Mouse (Mus musculus): ENCODE measurements around the gene Prelp. TPM values are rescaled to one million over a fixed set of nuclear protein-coding genes. Genes with fewer than 3 reads are reported as not detected.

The Prelp gene
- total RNA-seq, 2 experiments from 2014 or later = 11.8 to 12.8 TPM

DNA sequence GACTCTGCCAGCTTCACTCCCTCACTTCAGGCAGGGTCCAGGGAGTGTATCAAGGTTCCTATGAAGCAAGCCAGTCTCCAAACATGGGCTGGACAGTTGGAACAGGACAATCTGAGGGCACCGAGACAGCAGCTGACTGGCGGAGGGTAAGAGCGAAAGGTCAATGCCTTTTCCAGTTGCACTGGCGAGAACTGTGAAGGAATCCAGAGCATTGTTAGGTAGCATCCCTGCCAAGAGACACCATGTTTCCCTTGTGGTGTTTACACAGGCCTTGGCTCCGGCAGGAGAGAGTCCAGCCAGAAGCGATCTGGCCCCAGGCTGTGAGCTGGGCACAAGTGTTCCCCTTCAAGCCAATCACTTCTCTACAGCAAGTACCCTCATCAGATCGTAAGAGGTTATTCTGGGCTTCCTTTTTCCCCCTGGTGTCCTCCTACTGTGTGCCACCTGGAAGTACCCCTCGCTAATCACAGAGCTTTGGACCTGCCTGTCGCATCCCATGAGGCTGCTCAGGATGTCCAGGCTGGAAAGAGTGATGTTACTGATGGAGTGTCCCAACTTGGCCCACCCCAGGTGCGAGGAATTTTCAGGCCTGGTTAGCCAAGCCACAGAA lies 13.2 kb upstream of the Prelp start:
- DNase-seq = no peak

DNA sequence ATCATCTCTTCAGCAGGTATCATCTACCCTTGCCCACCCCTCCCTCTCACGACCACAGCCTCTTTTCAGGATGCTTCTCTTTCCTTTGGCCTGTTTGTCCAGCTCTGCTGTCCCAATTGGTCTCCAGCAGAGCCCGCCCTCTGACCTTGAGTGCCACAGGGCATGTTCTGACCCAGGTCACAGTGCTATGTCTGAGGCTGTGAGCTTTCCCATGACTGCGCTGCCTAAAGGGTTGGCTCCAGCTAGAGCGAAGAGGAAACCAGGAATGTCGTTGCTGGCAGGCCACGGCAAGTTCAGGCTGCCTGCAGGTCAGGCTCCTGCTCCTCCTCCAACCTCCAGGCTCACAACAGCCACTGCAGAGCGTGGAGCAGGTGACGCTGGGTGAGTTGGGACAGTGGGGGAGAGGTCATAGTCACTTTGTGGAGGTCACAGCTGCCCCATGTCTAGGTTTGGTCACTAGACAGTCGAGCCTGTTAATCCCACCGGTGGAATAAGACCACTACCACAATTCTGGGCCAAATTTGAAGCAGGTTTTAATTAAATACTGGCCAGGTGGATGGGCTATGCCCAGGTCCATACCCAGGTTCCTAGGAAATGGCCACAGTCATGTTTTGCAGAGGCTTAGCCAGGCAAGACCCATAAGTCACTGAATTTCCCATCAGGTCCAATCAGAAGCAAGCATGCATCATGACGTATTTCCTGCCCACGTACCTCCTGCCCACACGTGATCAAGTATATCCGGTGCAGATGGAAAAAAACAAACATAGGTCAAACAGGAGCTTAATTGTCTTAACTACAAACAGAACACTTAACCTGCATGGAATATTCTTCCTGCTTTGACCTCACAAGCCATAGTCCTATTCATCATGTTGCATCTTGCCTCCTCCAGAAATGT lies 12.3 kb upstream of the Prelp start:
- DNase-seq = no peak

DNA sequence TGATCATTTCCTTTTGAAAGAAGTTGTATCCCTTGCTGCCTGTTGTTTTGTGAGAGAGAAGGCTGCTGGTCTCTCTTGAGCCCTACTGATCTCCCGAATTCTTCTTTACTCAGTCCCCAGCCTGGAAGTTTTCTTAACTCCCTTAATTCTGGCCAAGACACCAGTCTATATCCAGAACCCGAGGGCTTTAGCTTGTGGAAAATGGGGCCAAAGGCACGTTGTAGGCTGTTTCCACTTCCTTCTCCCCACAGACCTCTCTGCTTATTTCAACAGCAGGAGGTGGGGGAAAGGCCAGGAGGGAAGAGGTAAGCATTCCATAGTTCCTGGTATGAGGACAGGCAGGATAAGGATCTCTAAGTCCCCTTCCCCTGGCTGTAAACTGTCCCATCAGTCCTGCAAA lies 8.8 kb upstream of the Prelp start:
- no peak for DNase-seq

- no peak for DNase-seq
Measured at GRCm38 (mm10) chr1:133925223-133925622, 4.0 kb upstream of the Prelp start.

DNA sequence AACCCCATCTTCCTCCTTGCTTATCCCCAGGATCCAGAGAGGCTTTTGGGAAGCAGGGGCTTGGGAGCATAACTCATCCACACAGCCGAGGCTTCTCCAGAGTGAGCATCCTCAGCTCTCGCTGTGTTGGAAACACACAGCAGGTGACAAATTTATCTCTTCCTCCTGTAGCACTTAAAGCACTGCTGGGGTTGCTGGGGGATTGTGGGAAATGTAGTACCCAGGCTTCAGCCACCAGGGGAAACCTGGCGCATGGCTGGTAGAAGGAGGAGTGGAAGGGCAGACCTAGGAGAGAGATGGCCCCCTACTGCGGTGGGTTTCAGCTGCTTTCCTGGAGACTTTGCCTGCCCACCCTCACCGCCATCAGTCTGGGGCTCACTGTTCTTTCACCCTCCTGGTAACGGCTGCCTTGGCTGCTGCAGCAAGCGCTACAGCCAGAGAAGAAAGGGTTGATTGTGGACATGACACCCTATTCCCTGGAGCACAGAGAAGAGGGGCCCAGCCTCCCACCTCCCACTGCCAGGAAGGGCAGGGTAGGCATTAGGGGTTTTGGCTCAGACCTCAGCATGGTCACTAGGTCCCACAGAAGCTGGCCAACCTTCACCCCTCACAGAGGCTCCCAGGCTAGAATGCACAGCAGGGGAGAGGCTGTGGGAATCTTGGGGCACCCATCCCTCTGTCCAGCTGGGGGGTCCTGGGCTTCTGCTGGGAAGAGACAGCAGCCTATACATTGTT lies 3.1 kb upstream of the Prelp start:
- DNase-seq = peak; percentile 37 to 42

DNA sequence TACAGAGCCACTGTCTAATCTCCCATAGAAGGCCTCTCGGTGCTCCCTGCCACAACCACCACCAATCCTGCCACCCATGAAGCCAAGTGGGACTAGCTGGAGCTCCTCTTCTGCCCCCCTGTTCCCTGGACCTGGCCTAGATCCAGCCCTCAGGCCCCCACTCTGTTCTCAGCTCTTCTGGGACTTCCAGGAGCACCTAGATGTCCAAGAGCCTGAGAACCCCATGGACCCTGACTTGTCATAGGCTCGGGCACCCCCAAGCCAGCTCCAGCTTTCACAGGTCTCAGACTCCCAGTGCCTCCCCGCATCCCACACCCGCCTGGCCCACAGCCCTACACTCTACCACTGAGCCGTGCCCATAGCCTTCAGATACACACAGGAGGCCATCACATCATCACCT lies 1.9 kb upstream of the Prelp start:
- no peak for DNase-seq

DNA sequence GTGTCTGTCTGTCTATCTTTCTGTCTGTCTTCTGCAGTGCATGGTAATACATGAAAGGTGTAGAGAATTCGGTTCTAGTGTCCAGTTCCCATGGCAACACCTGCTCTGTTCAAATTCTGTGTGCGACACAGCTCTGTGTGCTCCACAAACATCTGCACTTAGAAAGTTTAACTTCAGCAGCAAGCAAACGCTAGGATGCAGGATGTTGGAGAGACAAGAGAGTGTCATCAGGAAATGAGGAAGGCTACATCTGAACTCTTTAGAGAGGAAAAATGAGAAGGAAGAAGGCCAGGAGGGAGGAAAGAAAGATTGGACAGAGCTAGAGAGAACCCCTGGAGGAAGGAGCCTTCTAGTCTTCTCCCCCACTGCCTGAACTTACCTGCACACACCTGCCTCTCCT lies 338 bp downstream of the Prelp start:
- no peak for DNase-seq

DNA sequence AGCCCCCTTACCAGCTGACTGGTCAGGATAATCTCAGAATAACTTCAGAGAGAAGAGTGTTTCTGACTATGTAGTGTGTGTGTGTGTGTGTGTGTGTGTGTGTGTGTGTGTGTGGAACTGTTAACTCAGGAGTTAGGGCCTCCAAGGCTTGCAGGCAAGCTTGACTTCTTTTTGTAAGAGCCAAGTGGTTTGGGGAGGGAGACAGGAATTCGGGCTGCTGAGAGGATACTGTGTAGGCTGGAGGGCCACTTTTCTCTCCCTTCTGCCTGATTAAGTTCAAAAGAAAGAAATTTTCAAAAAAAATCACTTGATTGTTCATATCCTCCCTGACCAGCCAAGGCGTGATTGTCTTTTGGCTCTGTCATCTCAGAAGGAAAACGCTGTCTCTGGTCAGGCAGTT lies 813 bp downstream of the Prelp start:
- no peak for DNase-seq

DNA sequence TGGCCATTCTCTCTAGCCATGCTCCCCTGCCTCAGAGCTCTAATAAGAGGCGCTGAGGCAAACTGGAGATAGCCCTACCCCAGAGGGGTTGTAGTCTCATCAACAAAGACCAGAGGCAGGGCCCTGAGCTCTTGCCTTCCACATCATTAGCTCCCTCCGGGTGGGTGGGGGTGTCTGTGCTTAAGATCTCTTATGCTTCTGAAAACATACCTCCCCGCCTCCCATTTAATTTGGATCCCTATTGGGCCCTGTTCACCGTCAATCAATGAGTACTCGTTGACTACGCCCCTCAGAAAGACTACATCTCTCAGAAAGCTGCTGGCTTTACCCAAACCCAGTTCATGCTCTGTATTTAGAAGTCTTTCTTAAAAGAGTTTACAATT lies 3.1 kb downstream of the Prelp start:
- no peak for DNase-seq

DNA sequence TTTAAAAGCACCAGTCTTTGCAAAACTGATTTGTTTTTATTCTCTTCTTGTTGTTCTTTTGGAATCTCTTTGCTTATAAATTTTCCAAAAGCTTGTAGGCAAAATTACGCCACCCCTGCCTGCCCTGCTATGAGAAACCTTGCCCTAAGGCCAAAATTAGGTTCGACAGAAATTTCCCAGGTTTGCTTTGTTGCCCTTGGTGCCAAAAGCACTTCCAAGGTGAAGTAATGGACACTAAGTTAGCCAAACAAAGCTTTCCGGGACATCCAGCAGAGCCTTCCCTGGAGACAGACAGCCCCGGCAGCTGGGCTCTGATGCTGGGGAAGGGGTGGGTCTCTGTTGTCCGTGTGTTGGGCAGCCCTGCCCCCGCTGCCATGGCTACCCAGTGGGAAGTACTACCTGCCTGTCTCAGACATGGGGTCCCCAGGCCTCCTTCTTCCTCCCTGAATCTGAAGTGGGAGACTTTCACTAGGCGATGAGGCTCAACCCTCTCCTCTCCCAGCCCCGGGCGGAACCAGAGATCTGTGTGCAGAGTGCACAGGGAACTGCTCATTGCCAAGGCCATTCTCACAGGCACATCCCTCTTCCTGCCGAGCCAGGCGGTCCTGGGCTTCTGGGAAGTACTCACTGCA lies 3.6 kb downstream of the Prelp start:
- no peak for DNase-seq

DNA sequence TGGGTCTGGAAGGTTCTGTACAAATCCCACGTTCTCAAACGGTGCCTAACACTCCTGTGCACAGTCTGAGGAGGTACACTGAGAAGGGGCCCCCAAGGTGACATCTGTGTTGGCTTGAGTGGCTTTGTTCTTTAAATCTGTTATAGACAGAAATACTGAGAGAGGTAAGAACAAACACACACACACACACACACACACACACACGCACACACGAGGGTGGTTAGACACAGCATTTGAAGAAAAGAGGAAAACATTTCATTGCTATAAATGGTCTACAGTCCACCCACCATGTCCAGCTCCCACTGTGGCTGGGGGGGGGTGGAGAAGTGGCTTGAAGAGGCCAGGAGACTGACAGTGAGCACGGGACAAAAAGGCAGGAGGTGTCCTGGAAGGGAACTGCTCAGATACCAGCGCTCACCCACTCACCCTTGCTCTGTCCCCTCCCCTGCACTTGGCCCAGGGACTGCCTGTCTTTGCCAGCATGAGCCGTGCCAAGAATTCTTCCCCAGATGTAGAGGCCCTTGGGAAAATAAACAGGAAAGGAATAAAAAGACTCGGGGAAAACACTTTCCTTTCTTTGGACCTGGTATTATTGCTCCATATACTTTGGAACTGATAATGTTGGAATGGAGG lies 5.4 kb downstream of the Prelp start:
- peak; percentile 49 to 56 for DNase-seq

- no peak for DNase-seq
Measured at GRCm38 (mm10) chr1:133915115-133915514, 6.1 kb downstream of the Prelp start.

DNA sequence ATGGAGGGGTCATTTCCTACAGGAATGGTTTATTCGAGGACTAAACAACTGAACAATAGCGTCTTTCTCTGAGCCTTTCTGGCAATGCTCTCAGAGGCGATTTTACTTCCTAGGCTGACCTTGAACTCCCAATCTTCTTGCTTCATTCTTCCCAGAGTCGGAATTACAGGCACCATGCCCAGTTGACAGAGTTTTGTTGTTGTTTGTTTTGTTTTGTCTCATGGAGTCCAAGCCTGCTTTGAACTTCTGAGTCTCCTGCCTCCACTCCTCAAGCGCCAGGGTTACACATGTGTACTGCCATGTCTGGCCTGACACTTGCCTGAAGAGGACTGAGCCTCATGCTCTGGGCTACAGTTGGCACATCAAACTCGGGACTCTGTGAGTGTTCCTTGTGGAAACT lies 8.2 kb downstream of the Prelp start:
- DNase-seq = no peak

GRCm38 (mm10) chr1:133911456-133911855 lies 9.8 kb downstream of the Prelp start:
- peak; percentile 47 to 68 for DNase-seq

GRCm38 (mm10) chr1:133911008-133911407 lies 10.2 kb downstream of the Prelp start:
- DNase-seq = no peak

- no peak for DNase-seq
Measured at GRCm38 (mm10) chr1:133910108-133910507, 11.1 kb downstream of the Prelp start.

DNA sequence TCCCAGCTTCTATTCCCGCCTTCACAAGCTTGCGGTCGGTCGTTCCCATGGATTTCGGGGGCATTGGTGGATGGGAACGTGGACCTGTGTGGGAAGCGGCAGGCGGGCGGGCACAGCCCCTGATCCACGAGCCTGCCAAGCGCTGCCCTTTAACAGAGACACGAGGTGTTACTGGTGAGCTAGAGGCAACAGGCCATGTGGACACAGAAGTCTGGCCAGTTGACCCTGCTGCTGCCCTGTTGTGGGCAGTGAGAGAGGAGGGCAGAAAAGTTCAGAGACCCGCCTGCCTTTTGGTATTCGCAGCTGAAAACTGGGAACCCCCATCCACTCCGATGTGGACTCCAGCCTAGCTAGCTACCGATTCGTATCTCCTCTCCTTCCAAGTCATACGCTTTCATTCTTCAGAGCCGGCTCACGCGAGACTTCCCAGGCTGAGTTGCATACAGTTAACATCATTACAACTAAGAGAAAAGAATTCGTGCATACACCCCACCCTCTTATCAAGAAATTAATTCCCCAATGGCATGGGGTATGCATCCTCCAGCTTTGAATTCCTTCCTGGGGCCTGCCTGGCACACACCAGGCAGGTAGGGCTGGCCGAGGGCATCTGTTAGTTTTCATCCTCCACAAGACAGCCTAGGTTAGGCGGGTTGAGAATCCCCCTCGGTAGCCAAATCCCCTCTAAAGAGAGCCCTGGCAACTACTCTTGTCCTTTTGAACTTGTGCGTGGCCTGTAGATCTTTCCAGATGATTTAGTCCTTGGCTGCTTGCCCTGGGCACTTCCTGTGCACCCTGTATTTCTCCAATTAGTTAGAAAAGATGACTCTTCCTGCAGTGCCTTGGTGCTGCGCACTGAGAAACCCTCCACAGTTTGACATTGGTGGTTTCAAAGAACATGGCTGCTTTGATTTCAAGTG lies 12.3 kb downstream of the Prelp start:
- peak; percentile 27 to 40 for DNase-seq

- DNase-seq = peak; percentile 75 to 77
Measured at GRCm38 (mm10) chr1:133907949-133908658, 13.1 kb downstream of the Prelp start, which contains the start of gene Optc. Gene Optc, minus strand, starts transcription at chr1:133907999.

DNA sequence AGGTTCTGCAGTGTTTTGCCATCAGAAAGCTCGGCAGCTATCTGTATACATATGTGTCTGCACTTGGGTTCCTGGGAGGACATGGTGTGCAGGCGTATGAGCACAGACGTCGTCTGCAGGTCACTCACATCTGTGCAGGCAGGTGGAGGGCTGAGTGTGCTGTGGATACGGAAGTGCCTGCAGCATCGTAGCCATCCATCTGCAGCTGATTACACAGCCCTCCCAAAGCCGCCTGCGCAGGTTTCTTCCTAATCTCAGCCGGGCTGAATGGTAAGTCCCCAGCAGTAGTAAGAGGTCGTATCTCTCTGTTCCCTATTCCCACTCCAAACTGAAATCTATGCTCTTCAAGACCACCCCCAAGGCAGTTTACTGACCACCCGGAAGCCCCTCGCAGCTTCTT lies 14.8 kb downstream of the Prelp start:
- DNase-seq = no peak

DNA sequence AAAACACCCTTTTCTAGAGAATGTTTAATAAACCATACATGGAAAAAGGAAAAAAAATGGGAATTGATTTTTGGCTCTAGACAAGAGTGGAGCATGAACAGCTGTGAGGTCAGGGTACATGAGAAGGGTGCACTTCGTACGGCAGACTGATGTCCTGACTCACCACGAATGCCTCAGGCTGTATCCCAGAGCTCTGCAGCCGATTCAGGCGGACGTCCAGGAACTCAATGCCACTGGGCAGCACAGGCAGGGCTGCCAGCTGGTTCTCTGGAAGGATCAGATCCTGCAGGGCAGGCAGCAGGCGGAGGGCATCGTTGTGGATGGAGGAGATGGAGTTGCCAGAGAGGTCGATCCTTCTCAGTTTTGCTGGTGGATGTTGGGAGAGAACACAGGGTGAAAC lies 20.4 kb downstream of the Prelp start:
- no peak for DNase-seq
